Mouse (Mus musculus) right cerebral cortex, postnatal 36 days (tissue): ENCODE results near the gene Rab8b.
A peak's percentile ranks its signal among the peaks of the same experiment; 100 is the strongest.
"Not testable (repeated sequence)": the region's sequence is repeated elsewhere in the genome, so short reads cannot be mapped to it uniquely, and the experiment has no call there.

Experiments
- DNase-seq, 2 experiments: peaks; one replicate each; pipeline ENCODE4 v3.0.0; 2022; ENCODE audit warnings: low spot score in 2 of 2, mixed read lengths in 1 of 2

The Rab8b gene

DNA sequence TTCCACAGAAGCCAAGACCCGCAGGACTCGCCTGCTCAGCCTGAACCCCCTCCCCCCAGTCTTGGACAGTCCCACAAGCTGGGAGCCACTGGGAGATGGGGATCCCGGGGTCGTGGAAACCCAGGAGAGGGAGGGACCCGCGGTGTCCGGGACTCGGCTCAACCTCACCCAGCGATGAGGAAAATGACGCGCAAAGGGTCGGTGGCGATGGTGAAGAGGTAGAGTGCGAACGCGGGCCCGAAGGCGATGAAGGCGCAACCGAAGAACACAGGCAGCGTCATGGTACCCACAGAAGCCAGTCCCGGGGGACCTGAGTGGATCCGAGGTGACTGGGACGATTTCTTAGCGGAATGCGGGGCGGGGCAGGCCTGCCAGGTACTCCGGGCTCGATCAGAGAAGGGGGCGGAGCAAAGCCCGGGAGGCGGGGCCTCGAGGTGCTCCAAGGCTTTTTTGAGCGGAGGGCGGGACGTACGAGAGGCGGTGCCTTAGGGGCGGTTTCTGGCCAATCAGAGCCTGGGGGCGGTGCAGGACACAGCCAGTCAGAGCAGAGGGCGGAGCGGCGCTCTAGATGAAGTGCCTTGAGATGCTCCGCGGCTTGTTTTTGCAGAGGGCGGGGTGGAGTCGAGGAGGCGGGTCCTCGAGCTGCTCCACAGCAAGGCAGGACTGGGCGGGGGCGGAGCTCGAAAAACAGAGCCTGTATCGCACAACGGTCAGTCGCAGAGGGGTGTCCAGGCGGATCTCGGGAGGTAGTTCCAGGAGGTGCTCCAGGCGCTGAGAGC is 85.0 kb downstream of the Rab8b start, which contains the start of gene Aph1c:
TSS of gene Aph1c (minus strand) at position 409 of the 779 bp plus-strand sequence.
- DNase-seq = peak; percentile 99 to 100

DNA sequence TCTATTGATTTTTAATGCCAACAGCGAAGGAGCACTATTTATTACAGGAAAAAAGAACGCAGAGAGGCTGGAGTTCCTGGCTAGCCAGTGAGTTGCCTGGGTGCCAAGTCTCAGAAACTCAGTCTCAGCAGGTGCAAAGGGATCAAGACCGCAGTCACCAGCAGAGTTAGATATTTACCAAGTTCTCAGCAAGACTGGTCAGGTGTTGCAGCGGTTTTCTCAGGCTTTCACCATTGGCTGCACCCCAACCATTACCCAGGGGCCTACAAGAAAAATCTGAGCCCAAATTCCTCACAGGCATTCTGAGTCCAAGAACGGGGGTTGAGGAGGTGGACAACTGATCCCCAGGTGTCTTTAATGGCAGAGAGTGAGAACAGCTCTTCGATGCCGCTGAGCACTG is 85.6 kb downstream of the Rab8b start:
- DNase-seq = no peak

DNA sequence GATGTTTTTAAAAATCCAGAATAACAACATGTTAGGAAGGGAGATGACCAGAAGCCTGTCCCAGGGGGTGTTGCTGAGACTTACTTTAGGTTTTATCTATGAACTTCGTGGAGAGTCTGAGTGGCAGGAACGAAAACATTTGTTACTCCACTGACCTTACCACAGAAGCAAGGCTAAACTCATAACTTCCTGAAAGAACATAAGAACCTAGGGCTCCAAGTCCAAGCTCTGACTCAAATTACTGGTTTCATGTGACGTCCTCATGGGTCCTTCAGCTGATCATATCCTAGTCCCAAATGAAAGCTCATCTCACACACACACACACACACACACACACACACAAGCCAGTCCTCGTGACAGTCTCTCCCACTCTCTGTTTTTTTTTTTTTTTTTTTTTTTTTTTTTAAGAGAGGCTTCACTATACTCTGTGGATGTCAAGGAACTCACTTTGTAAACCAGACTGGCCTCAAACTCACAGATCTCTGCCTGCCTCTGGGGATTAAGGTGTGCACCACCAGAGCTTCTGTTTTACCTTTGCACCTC is 87.0 kb downstream of the Rab8b start:
- DNase-seq = no peak

GRCm38 (mm10) chr9:66825990-66826389 is 93.5 kb downstream of the Rab8b start:
- DNase-seq = no peak

GRCm38 (mm10) chr9:66822255-66822654 is 97.2 kb downstream of the Rab8b start:
- not testable (repeated sequence) for DNase-seq

- DNase-seq = no peak
Measured at GRCm38 (mm10) chr9:66820996-66821395, 98.5 kb downstream of the Rab8b start.

- DNase-seq = no peak
Measured at GRCm38 (mm10) chr9:66813392-66813791, 106.1 kb downstream of the Rab8b start.

DNA sequence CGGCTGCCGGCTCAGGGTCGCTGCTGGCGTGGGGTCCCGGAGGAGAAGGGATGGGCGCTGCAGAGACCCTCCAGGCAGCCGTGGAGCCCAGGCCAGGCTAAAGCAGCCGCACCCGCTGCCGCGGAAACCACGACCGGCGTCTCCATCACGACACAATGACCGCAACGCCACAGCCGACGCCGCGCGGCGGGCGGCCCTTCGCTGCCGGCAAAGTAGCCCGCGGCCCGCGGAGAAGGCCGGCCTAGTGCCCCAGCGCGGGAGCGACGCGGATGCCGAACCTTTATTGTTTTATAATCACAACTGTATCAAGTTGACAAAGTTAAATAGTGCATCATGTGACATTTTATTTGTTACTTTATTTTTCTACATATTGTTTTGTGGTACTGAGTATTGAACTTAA is 113.5 kb downstream of the Rab8b start:
- not testable (repeated sequence) for DNase-seq

GRCm38 (mm10) chr9:66801947-66802346 is 117.5 kb downstream of the Rab8b start:
- no peak for DNase-seq

DNA sequence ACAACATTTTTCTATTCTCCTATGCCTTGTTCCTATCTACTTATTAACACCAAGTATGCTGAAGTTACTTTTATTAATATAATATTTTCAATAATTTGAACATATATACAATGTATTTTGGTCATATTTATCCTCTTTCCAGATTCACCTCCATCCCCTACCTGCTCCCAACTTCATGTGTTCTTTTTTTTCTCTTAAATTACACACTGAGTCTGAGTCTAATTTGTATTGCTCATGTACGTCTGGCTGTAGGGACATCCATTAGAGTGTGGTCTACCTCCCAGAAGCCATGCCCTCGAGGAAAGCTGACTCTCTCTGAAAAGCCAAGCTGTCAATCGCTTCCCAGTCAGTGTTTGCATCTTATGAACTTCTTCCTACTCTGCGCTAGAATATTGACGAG is 122.7 kb downstream of the Rab8b start, which contains the start of gene Gm10647:
TSS of gene Gm10647 (plus strand) at position 301 of the 400 bp plus-strand sequence.
- DNase-seq = no peak

DNA sequence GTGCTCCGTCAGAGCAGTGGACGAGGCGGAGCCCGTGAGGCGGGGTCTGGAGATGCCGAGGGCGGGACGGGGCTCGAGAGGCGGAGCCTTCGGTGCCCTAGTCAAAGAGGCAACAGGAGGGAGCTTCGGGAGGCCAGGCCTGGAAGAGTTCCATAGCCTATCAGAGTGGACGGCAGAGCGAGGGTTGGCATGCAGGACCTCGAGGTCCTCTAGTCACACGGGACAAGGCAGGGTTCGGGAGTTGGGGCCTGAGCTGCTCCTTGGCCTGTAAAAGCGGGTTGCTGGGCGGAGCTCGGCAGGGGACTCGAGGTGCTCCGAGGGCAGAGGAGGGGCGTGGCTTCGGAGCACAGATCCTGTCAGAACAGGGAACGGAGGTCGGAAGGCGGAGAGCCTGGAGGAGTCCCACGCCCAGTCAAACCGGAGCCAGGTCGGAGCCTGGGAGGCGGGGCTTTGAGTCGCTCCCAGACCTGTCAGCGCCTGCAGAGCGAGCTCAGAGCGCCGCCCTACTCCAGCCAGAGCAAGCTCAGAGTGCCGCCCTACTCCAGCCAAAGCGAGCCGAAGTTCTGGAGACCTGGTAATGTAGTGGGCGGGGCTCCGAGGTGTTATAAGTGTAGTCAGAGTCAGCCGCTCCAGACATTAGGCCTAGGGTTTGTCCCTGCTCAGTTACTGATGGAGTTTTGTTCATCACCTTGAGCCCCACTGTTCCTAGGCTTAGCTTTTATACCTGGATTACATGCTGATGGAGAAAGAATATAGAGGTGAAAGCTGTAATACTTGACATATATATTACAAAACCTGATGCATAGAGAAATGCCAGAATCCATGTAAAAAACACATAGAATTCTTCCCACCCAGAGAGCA is 123.8 kb downstream of the Rab8b start, which contains the start of gene Aph1b:
TSS of gene Aph1b (minus strand) at position 27 of the 861 bp plus-strand sequence.
- peak; percentile 93 to 95 for DNase-seq

DNA sequence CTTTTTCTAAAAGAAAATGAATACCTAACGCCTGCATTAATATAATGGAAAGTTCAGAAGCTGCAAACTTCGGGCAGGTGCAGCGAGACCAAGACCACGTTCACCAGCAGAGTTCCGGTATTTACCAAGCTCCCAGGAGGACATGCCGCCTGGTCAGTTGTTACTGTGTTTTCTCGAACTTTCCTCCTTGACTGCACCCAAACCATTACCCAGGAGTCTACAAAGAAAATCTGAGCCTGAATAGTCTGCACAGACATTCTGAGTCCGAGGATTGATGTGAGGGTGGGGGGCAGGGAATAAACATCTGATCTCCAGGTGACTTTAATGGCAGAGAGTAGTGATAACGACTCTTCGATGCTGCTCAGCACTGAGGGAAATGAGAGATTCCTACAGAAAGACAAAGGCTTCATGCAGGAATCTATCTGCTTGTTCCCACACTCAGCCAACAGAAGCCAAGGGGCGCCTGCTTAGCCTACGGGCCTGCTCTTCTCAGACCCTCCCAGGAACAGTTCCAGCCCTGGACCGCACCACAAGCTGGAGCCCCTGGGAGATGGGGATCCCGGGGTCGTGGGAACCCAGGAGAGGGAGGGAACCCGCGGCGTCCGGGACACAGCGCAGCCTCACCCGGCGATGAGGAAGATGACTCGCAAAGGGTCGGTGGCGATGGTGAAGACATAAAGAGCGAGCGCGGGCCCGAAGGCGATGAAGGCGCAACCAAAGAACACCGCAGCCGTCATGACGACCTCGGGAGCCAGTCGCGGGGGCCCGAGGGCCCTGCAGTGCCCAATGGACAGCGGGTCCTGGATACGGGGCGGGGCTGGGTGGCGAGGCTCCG is 124.6 kb downstream of the Rab8b start:
- DNase-seq = no peak
